Mouse (Mus musculus) spleen, postnatal 10 days (tissue): Measurements from ENCODE around the gene Rapgef4.
A peak's percentile ranks its signal among the peaks of the same experiment; 100 is the strongest.

Experiments
- DNase-seq, 2 experiments: peaks; one replicate each; pipeline ENCODE4 v3.0.0; 2021 to 2022; ENCODE audit warnings: low spot score in 2 of 2

The Rapgef4 gene

GRCm38 (mm10) chr2:72230545-72230944 lies 249.5 kb downstream of the Rapgef4 start:
- DNase-seq: no peak

- no peak for DNase-seq
These were observed 253.0 kb downstream of the Rapgef4 start for GRCm38 (mm10) chr2:72234085-72234484.

GRCm38 (mm10) chr2:72234943-72235342 lies 253.9 kb downstream of the Rapgef4 start:
- DNase-seq: peak; percentile 15 to 56

- DNase-seq: no peak
These were observed 254.4 kb downstream of the Rapgef4 start for GRCm38 (mm10) chr2:72235361-72235901.

- peak in 1 of 2 experiments; percentile 5 for DNase-seq
These were observed 257.4 kb downstream of the Rapgef4 start for GRCm38 (mm10) chr2:72238421-72238820.

- DNase-seq: peak in 1 of 2 experiments; percentile 9
These were observed 257.9 kb downstream of the Rapgef4 start for GRCm38 (mm10) chr2:72238925-72239324.

- DNase-seq: no peak
These were observed 258.4 kb downstream of the Rapgef4 start for GRCm38 (mm10) chr2:72239456-72239855.

GRCm38 (mm10) chr2:72239993-72240392 lies 259.0 kb downstream of the Rapgef4 start:
- no peak for DNase-seq

- DNase-seq: no peak
These were observed 259.7 kb downstream of the Rapgef4 start for GRCm38 (mm10) chr2:72240691-72241090.

- no peak for DNase-seq
These were observed 260.9 kb downstream of the Rapgef4 start for GRCm38 (mm10) chr2:72241714-72242472.

- no peak for DNase-seq
These were observed 262.1 kb downstream of the Rapgef4 start for GRCm38 (mm10) chr2:72242910-72243675.

GRCm38 (mm10) chr2:72245631-72246030 lies 264.6 kb downstream of the Rapgef4 start:
- DNase-seq: no peak

- no peak for DNase-seq
These were observed 265.3 kb downstream of the Rapgef4 start for GRCm38 (mm10) chr2:72246376-72246775.

- no peak for DNase-seq
These were observed 266.8 kb downstream of the Rapgef4 start for GRCm38 (mm10) chr2:72247819-72248218.

- DNase-seq: no peak
These were observed 271.8 kb downstream of the Rapgef4 start for GRCm38 (mm10) chr2:72252510-72253505.

- no peak for DNase-seq
These were observed 272.8 kb downstream of the Rapgef4 start for GRCm38 (mm10) chr2:72253882-72254281.

- DNase-seq: no peak
These were observed 274.0 kb downstream of the Rapgef4 start for GRCm38 (mm10) chr2:72254813-72255582.

- DNase-seq: no peak
These were observed 279.7 kb downstream of the Rapgef4 start for GRCm38 (mm10) chr2:72260704-72261103.

- DNase-seq: no peak
These were observed 281.9 kb downstream of the Rapgef4 start for GRCm38 (mm10) chr2:72262814-72263480.

GRCm38 (mm10) chr2:72267390-72267789 lies 286.4 kb downstream of the Rapgef4 start:
- DNase-seq: no peak
